Mouse (Mus musculus) layer of hippocampus, adult 18-20 months (tissue): Measurements from ENCODE around the gene Igsf8. TPM values are rescaled to one million over a fixed set of nuclear protein-coding genes. Genes with fewer than 3 reads are reported as not detected.
A peak's percentile ranks its signal among the peaks of the same experiment; 100 is the strongest.

Experiments used
- DNase-seq, 2 experiments: peaks; one replicate each; pipeline ENCODE4 v3.0.0; 2022; ENCODE audit warnings: low spot score in 2 of 2
- total RNA-seq, 2 experiments: library from RNA; stranded (reverse); gene quantifications; 2 replicates each; pipeline ENCODE4 v1.2.3; 2021

Igsf8 gene
- total RNA-seq, 2 experiments from 2014 or later, result 262 to 286 TPM

DNA sequence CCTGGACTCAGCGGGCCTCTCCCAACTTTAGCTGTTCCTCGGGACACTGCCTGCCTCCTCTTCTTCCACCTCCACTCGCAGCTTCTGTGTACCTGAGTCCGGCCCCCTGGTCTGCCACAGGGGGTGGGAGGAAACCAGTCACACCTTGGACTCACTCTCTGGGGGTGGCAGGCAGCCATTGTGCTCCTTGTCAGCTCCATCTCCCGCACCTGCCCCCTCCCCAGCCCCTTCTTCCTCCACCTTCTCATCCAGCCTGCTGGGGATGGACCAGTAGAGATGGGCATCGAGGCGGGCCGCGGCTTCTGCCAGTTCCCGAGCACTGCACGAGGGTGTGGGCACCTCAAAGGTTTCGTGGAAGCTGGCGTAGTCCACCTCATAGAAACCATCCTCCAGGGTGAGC, 61.3 kb downstream of the Igsf8 start:
- peak in 1 of 2 experiments; percentile 11 for DNase-seq

- DNase-seq, result no peak
Measured at GRCm38 (mm10) chr1:172323298-172323697, 61.9 kb downstream of the Igsf8 start.

- peak in 1 of 2 experiments; percentile 80 for DNase-seq
Measured at GRCm38 (mm10) chr1:172323801-172324359, 62.4 kb downstream of the Igsf8 start.

- peak in 1 of 2 experiments; percentile 85 for DNase-seq
Measured at GRCm38 (mm10) chr1:172324725-172325124, 63.3 kb downstream of the Igsf8 start.

DNA sequence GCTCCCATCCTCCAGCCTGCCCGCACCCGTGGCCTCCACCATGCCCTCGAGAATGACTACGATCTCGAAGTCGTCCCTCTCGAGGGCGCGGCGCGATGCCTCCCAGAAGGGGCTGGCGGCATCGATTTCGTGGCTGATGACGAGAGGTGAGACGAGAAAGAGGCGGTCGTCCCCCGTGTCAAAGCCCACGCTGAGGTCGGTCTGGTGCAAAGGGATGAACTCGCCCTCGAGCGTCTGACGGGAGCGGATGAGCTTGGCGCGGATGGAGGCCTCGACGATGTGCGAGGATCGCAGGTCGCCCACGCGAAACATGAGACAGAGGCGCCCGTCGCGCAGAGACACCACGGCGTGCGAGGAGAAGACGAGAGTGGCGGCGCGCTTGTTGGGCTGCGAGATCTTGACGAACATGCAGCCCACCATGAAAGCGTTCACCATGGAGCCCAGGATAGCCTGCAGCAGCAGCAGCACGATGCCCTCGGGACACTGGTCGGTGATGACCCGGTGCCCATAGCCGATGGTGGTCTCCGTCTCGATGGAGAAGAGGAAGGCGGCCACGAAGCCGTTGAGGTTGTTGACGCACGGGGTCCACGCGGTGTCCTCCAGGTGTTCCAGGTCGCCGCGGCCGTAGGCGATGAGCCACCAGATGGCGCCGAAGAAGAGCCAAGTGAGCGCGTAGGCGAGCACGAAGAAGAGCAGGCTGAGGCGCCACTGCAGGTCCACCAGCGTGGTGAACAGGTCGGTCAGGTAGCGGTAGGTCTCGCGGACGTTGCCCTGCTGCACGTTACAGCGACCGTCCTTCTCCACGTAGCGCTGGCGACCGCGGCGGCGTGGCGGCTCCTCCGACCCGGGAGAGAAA, 64.5 kb downstream of the Igsf8 start:
- peak in 1 of 2 experiments; percentile 70 for DNase-seq

DNA sequence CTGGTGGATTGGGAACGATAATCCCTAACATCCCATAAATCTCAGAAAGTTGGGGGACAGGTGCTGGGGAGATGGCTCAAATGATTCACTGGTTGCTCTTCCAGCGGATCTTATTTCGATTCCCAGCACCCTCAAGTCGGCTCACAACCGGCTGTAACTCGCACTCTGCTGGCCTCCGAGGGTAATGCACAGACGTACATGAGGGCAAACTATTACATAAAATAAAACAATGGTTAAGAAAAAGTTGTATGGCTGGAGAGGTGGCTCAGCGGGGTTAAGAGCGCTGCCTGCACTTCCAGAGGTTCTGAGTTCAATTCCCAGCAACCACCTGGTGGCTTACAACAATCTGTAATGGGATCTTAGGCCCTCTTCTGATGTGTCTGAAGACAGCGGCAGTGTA, 65.2 kb downstream of the Igsf8 start:
- DNase-seq, result no peak

DNA sequence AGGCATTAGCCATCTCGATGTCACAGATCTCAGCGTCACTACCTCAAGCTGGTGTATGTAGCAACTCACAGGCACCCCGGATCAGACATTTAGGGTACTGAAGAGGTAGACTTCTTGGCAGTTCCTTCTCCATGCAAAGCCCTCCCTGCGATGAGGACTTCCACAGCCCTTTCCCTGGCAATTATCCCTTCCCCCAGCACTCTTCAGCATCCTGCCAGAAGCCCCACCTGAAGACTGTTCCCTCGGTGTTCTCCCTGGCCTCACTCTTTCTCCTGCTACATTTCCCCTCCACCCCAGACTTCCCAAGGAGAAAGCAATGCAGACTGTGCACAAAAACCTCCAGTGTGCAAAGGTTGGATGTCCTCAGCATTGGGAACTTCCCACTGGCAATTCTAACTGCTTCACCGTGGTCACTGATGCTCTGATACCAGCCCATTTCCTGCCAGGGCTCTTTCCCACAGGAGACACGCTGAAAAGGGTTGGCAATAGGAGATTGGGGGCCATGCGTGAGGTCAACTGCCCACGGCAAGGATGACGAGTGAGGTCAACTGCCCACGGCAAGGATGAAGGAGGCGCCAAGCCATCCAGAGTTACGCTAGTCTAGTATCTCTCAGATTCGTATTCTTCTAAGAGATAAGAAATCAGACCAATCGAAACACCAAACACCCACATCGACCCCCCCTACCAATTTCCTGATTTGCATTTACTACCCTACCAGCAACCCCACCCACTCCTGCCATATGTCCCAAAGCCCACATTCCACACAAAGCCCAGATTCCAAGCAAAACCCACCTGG, 66.0 kb downstream of the Igsf8 start:
- DNase-seq, result peak in 1 of 2 experiments; percentile 82

- no peak for DNase-seq
Measured at GRCm38 (mm10) chr1:172328041-172328440, 66.6 kb downstream of the Igsf8 start.

DNA sequence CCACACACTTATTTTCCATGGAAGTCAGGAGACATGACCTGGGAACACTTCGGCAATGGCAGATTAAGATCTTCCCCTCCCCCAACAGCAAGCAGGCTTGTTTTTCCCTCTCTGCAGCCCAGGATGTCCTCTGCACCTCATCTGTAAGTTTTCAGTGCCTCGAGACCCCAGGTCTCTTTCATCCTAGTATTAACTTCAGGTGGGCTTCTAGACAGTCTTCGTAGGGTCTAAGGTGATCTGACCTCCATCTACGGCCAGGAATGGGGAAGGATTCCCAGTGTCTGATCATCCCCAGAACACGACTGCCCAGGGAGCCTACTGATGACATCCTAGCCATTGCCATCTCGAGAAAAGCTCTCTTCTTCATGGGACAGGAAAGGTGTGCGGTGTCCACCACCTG, 67.0 kb downstream of the Igsf8 start:
- no peak for DNase-seq

DNA sequence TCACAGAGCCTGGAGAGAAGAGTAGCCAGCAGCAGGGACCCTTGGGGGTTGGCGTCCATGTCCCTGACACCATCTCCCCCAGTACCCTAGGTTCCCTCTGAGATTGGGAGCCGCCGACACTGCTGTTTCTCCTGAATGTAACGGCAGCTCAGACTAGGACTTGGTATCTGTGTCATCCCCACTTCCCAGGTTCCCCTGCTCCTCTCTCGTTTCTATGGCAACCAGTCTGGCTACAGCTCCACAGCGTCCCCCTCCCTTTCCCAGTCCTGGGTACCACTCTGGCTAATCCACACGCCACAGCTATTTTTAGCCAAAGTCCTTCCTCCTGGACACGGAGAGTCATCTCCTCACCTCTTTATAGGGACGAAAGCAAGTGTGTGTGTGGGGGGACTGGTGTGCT, 67.7 kb downstream of the Igsf8 start, which contains the start of gene Kcnj9:
TSS of gene Kcnj9 (minus strand) at position 188 of the 400 bp plus-strand sequence.
- DNase-seq, result peak; percentile 83 to 91

DNA sequence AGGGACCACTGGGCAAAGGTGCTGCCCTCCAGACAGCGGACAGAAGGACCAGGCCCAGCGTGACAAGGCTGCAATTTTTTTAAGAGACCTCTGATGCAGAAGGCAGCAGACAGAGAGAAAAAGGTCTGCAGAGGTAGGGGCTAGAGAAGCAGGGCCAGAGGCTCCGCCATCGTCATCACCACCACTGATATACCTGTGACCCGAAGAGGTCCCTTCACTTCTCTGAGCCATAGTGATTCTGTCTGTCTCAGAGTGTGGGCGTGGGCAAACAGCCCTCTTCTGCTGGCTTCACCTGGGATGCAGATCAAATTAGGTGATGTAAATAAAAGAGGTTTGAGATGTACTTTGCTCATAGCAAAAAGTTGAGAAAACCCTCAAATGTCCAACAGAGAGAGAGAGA, 68.2 kb downstream of the Igsf8 start:
- no peak for DNase-seq

DNA sequence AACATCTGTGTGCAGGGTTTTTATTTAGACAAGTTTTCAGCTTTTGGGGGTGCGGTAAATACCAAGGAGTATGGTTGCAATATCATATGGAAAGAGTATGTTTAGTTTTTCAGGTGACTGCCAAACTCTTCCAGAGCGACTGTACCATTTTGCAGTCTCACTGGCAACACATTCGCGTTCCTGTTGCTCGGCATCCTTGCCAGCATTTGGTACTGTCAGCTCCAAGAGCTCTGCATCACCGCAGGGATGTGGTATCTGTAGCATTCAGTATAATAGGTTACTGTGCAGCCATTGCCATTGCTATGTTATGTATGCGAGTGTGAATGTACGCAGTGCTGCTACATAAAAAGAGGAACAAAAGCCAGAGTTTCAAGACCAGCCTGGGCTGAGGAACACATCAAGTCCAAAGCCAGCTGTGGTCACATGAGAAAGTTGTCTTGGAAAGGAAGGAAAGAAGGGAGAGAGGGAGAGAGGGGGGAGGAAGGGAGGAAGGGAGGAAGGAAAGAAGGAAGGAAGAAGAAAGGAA, 70.0 kb downstream of the Igsf8 start:
- DNase-seq, result no peak

- DNase-seq, result no peak
Measured at GRCm38 (mm10) chr1:172332925-172333324, 71.5 kb downstream of the Igsf8 start.

- DNase-seq, result no peak
Measured at GRCm38 (mm10) chr1:172333512-172333911, 72.1 kb downstream of the Igsf8 start.

DNA sequence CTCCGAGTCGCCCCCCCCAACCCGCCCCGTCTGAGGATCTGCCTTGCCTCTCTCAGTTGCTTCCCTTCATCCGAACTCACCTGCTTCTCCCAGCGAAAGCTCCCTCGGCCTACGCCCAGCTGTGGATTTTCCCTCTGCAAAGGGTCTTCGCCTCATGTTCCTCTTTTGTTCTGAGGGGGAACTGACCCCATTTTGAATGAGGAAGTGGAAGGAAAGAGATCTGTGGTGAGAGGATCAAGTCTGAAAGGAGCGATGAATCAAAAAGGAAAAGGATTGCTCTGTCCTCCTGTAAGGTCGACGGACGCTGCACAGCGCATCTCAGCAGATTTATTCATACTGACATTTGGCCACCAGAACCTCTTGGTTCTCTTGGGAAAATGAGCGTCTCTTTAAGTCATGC, 74.4 kb downstream of the Igsf8 start:
- DNase-seq, result no peak

DNA sequence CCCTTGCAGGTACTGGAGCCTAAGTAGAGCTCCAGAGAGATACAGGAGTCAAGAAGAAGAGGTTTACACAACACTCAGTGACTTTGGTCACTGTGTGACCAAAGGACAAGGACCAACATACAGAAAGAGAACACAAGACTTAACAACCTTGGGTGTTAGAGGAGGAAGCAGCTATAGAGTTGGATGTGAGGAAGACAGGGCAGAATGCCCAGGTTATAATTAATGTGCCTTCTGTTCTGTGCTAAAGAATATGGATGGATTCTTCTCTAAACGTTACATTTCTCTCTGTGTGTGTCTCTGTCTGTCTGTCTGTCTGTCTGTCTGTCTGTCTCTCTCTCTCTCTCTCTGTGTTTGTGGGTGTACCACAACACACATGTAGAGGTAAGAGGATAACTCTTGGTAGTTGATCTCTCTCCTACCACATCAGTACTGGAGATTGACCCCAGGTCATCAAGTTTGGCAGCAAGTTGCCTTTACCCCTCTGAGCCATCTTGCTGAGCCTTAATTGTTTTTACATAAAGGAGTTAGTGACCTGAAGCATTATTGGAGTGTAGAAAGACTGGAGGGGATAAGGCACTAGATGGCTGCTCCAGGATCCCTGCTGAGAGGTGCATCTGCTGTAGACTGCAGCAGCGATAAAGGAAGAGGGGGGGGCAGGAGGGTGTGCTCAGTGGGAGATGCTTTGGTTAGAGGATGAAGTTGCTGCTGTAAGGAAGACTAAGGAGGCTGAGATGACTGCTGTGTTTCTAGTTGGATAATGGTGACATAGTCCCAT, 76.2 kb downstream of the Igsf8 start:
- DNase-seq, result no peak

GRCm38 (mm10) chr1:172340729-172341321, 79.4 kb downstream of the Igsf8 start, which contains the start of gene Kcnj10:
Gene Kcnj10 (plus strand): TSS chr1:172341210.
- DNase-seq, result peak; percentile 67 to 86

DNA sequence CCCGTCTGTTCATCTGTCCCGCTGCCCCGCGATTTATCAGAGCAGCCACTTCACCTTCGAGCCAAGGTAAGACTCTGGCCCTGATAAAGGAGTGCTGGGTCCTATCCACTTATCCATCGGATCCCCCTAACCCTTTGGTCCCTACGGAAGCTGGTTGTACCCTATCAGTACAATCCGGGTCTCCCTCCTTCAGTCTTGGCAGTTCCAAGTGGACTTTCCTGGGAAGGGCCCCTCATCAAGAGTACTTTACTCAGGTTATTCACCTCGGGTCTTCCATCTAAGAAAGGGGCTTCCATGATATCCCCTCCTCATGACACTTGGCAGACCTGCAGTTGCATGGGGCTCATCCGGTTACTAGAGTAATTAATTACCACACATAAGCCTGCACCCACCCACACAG, 79.9 kb downstream of the Igsf8 start:
- DNase-seq, result no peak

DNA sequence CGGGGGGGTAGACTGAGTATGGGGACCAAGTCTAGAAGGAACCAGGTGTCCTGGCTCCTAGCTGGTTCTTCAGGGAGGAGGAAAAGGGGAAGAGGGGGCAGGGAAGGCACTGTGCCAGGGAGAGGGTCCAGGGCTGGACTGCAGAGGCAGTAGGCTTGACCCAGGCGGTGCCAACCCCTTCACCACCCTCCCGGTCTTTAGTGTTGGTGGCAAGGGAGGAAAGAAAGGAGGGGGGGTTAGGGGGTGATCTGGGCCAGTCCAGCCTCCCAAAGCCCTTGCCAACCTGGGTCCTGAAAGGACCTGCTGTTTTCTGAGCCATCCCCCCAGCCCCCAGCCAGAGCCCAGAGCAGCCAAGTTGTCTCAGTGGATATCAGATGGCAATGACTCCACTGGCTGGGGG, 81.3 kb downstream of the Igsf8 start:
- peak; percentile 57 to 75 for DNase-seq

GRCm38 (mm10) chr1:172343914-172344313, 82.5 kb downstream of the Igsf8 start:
- no peak for DNase-seq
